Mouse (Mus musculus) embryo, embryonic 11 days (tissue): ENCODE measurements around the gene Gnb3.

ENCODE experiments used
- DNase-seq: peaks from one replicate; pipeline ENCODE4 v3.0.0-alpha.2; 2015

Gene Gnb3

GRCm38 (mm10) chr6:124840241-124841167 lies at the start of gene Gnb3:
Gene Gnb3, minus strand, starts transcription at chr6:124840275.
- DNase-seq = peak; percentile 20

- DNase-seq = no peak
Measured at GRCm38 (mm10) chr6:124888555-124889125, 48.6 kb upstream of the Gnb3 start.

GRCm38 (mm10) chr6:124887986-124888385 lies 47.9 kb upstream of the Gnb3 start, which contains the start of gene Cd4:
Gene Cd4, minus strand, starts transcription at chr6:124888221.
- DNase-seq = no peak

- DNase-seq = no peak
Measured at GRCm38 (mm10) chr6:124885956-124886381, 45.9 kb upstream of the Gnb3 start.

- no peak for DNase-seq
Measured at GRCm38 (mm10) chr6:124884714-124885500, 44.8 kb upstream of the Gnb3 start.

GRCm38 (mm10) chr6:124883351-124883750 lies 43.3 kb upstream of the Gnb3 start:
- no peak for DNase-seq

GRCm38 (mm10) chr6:124881821-124882220 lies 41.7 kb upstream of the Gnb3 start:
- DNase-seq = no peak

- no peak for DNase-seq
Measured at GRCm38 (mm10) chr6:124879390-124879789, 39.3 kb upstream of the Gnb3 start.

- no peak for DNase-seq
Measured at GRCm38 (mm10) chr6:124874348-124874747, 34.3 kb upstream of the Gnb3 start.

GRCm38 (mm10) chr6:124866560-124866959 lies 26.5 kb upstream of the Gnb3 start:
- no peak for DNase-seq

- DNase-seq = no peak
Measured at GRCm38 (mm10) chr6:124865766-124866362, 25.8 kb upstream of the Gnb3 start.

- DNase-seq = peak; percentile 88
Measured at GRCm38 (mm10) chr6:124863658-124864298, 23.7 kb upstream of the Gnb3 start, which contains the start of gene Gpr162. Gene Gpr162, minus strand, starts transcription at chr6:124863983.

GRCm38 (mm10) chr6:124863125-124863657 lies 23.1 kb upstream of the Gnb3 start:
- DNase-seq = peak; percentile 39

GRCm38 (mm10) chr6:124862406-124863124 lies 22.5 kb upstream of the Gnb3 start:
- DNase-seq = no peak

- DNase-seq = no peak
Measured at GRCm38 (mm10) chr6:124861802-124862201, 21.7 kb upstream of the Gnb3 start.

- no peak for DNase-seq
Measured at GRCm38 (mm10) chr6:124861266-124861665, 21.2 kb upstream of the Gnb3 start.

GRCm38 (mm10) chr6:124860511-124860910 lies 20.4 kb upstream of the Gnb3 start:
- no peak for DNase-seq

GRCm38 (mm10) chr6:124859725-124860124 lies 19.6 kb upstream of the Gnb3 start:
- DNase-seq = peak; percentile 86

GRCm38 (mm10) chr6:124858561-124859318 lies 18.7 kb upstream of the Gnb3 start:
- no peak for DNase-seq

GRCm38 (mm10) chr6:124857840-124858530 lies 17.9 kb upstream of the Gnb3 start:
- no peak for DNase-seq
